Mouse (Mus musculus): ENCODE results near the gene Hcn3. TPM values are rescaled to one million over a fixed set of nuclear protein-coding genes. Genes with fewer than 3 reads are reported as not detected.

The Hcn3 gene
- total RNA-seq, 1 experiment from 2014 or later: not detected

DNA sequence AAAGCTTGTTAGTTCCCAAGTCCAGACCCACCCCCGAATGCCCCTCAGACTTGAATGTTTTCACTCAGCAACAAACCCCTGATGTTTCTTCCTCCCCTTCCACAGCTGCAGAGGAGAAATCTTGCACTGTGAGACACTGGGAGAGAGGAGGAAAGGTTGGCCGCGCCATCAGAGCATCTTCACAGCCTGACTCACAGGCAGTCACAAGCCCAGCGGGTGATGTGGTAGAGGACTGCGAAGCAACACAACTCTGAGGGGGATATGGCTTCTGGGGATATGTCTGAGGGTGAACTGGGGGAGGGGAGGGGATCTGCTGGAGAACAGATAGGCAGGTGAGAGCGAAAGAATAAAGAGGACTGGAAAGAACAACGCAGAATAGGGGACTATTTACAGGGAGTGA, 1.3 kb downstream of the Hcn3 start:
- ATAC-seq (replicated peaks; ENCODE audit: insufficient number of reproducible peaks, low FRiP score, low TSS enrichment, poor library complexity, severe bottlenecking): no peak

DNA sequence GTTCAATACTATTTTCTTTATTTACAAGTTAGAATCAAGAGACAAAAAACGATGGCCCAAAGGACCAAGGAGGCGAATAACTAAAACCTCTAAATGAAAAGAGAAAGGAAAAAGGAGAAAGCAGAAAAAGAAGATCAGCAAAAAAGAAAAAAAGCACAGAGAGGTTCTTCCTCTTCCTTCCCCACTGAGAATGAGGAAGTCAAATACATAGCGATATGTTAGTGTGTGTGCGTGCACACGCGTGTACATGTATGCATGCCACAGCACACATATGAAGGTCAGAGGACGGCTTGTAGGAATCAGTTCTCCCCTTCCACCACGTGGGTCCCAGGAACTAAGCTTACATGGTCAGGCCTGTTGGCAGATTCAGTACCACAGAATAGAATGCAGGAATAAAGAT, 3.0 kb downstream of the Hcn3 start:
- ATAC-seq (replicated peaks; ENCODE audit: insufficient number of reproducible peaks, low FRiP score, low TSS enrichment, poor library complexity, severe bottlenecking): no peak

DNA sequence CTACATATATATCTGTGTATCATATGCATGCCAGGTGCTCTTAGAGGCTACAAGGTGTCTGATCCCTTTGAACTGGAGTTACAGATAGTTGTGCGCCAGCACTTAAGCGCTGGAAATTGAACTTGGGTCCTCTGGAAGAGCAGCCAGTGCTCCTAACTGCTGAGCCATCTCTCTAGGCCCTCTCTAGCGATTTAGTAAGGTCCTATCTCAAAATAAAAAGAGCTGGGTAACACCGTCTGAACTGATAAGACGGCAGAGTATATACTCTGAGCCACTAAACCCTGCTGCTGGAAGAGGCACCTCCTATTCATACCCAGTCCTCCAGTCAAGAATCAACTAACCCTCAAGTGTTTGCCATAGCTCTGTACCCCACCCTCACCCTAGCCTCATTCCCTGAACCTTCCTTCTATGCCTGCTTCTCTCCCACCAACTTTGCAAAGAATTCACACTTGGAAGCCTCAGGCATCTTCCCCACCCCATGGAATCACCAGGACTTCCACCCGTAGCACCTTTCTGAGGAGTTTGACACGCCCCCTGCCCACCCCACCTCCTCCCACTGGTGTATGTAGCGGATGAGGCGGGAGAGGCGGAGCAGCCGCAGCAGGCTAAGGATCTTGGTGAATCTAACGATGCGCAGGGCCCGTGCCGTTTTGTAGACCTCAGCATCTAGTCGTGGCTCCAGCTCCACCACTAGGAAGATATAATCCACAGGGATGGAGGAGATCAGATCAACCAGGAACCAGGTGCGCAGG, 7.7 kb downstream of the Hcn3 start:
- no peak for ATAC-seq (replicated peaks; ENCODE audit: insufficient number of reproducible peaks, low FRiP score, low TSS enrichment, poor library complexity, severe bottlenecking)

DNA sequence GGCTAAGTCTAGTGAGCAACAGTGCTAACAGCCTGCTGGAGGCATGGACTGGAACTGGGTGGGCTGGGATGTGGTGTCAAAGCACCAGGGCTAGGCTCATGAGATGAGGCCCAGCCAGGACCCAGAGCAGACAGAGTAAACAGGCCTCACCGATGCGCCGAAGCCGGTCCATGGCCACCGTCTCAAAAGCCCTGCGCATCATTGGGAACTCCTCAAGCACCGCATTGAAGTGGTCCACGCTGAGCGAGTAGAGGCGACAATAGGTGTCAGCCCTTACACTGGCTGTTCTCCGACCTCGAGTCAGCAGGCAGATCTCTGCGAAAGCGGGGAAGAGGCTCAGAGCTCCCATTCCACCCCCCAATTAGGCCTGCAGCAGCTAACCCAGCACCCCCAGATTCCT, 11.4 kb downstream of the Hcn3 start:
- no peak for ATAC-seq (replicated peaks; ENCODE audit: insufficient number of reproducible peaks, low FRiP score, low TSS enrichment, poor library complexity, severe bottlenecking)

DNA sequence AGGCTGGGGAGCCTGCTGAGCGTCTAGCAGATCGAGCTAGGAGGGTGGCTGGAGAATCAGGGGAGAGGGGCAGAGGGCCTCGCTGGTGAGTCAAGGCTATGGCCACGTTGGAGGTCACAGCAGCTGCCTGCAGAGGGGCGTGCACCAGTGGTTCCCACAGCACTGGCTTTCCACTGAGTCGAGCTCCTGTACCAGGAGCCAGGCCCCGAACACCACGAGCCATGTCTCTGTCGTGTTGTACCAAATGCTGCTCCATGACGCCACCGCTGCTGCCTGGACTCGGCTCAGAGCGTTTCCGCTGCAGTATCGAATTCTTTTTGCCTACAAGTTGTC, 12.1 kb downstream of the Hcn3 start:
- ATAC-seq (replicated peaks; ENCODE audit: insufficient number of reproducible peaks, low FRiP score, low TSS enrichment, poor library complexity, severe bottlenecking): no peak

GRCm38 (mm10) chr3:89147101-89147978, 12.7 kb downstream of the Hcn3 start:
- ATAC-seq (replicated peaks; ENCODE audit: insufficient number of reproducible peaks, low FRiP score, low TSS enrichment, poor library complexity, severe bottlenecking): no peak

GRCm38 (mm10) chr3:89145566-89145965, 14.4 kb downstream of the Hcn3 start:
- ATAC-seq (replicated peaks; ENCODE audit: insufficient number of reproducible peaks, low FRiP score, low TSS enrichment, poor library complexity, severe bottlenecking): no peak

DNA sequence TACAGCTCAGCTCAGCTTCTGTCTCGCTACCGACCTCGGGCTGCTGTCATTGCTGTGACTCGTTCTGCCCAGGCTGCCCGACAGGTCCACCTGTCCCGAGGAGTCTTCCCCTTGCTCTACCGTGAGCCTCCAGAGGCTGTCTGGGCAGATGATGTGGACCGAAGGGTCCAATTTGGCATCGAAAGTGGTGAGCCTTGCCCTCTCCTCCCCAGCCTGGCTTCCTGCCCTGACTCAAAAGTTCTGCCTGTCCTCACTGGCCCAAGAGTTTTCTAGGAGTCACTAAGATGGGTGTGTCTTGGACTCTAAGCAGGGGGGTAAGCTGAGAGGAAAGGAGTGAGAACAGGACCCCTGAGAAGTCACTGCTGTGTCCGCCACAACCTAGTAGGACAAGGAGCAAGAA, 15.2 kb downstream of the Hcn3 start:
- ATAC-seq (replicated peaks; ENCODE audit: insufficient number of reproducible peaks, low FRiP score, low TSS enrichment, poor library complexity, severe bottlenecking): no peak

DNA sequence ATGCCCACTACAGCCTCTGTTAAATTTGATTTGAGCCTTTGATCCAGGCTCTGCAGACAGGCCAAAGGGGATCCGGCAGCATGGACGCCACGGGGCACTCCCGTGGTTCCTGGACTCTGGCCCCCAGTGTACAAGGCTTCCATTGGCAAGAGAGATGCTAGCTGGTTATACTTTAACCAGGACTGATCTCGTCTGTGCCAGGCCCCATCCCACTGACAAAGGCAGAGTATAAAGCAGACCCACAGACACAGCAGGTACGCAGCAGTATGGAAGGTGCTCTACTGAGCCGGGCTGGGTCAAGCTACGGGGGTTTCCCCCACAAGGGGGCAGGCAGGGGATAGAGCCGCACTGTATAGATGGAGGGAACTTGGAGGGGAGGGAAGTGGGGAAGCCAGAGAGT, 23.6 kb downstream of the Hcn3 start:
- no peak for ATAC-seq (replicated peaks; ENCODE audit: insufficient number of reproducible peaks, low FRiP score, low TSS enrichment, poor library complexity, severe bottlenecking)

- ATAC-seq (replicated peaks; ENCODE audit: insufficient number of reproducible peaks, low FRiP score, low TSS enrichment, poor library complexity, severe bottlenecking): no peak
These were observed 24.0 kb downstream of the Hcn3 start, which contains the start of gene Pklr for GRCm38 (mm10) chr3:89135958-89136357. Gene Pklr, plus strand, starts transcription at chr3:89136142.

DNA sequence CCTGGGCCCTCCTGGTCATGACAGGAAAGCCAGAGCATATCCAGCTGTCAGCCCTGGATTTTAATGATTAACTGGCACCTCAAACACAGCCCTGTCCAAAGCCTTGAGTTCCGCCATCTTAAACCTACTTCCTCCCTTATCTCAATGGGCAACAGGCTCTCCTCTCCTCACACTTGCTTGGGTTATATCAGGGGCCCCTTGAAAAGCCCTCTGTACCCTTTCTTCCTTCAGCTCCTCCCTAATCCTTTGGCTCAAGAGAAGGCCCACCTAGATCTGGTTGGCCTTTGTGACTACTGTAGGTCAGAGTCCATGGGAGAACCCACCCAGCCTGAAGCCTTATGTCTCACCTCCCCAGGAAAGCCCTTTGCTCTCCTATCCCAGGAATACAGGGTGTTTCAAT, 26.2 kb downstream of the Hcn3 start:
- no peak for ATAC-seq (replicated peaks; ENCODE audit: insufficient number of reproducible peaks, low FRiP score, low TSS enrichment, poor library complexity, severe bottlenecking)

DNA sequence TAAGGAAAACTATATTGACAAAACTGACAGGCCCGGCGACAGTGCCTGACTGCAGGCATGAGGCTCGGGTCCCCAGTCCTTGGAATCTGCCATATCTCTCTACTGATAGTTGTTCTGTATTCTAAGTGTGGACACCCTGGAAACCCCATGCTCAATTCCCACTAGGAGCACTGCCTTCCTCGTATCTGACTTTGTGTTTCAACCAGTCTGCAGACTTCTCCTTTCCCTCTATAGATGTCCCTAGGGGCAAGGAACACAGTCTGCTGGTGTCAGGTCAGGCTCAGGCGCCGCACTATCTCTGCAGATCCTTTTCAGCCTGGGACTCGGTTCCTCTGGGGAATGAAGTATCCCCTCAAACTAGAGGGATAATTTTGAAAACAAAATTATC, 26.9 kb downstream of the Hcn3 start:
- no peak for ATAC-seq (replicated peaks; ENCODE audit: insufficient number of reproducible peaks, low FRiP score, low TSS enrichment, poor library complexity, severe bottlenecking)

DNA sequence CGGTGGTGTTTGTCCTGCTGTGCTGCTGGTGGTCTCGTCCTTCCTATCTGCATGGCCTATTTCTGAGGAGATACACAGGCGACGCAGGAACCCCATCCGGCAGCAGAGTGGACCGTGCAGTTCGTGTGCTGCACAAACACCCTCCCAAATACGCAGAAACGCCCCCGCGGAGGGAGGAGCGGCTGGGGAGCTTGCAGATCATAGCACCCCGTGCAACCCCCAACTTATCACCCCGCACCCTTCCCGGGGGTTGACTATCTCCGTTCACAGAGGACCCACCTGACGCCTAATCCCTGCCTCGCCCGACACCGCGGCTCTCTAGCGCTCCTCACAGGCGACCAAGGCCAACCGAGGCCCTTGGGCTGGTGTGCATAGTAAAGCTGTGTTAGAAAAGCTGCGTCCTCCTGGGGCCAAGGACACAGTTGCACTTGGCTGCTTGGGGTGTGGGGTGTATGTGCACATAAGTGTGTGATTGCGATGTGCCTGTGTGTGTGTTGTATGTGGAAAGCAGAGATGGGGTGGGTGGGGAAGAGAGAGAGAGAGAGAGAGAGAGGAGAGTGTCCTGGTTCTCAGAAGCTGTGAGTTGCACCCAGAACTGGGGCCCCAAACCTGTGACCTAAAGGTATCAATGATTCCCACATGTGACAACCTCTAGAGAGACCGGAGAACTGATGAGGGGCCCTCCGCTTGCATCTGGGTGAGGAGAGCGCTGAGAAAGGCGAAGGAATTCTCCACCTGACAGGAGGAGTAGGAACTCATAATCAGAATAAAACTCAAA, 27.5 kb downstream of the Hcn3 start:
- ATAC-seq (replicated peaks; ENCODE audit: insufficient number of reproducible peaks, low FRiP score, low TSS enrichment, poor library complexity, severe bottlenecking): no peak

- no peak for ATAC-seq (replicated peaks; ENCODE audit: insufficient number of reproducible peaks, low FRiP score, low TSS enrichment, poor library complexity, severe bottlenecking)
These were observed 28.2 kb downstream of the Hcn3 start for GRCm38 (mm10) chr3:89131816-89132215.

GRCm38 (mm10) chr3:89129908-89130307, 30.1 kb downstream of the Hcn3 start:
- ATAC-seq (replicated peaks; ENCODE audit: insufficient number of reproducible peaks, low FRiP score, low TSS enrichment, poor library complexity, severe bottlenecking): no peak

- no peak for ATAC-seq (replicated peaks; ENCODE audit: insufficient number of reproducible peaks, low FRiP score, low TSS enrichment, poor library complexity, severe bottlenecking)
These were observed 34.0 kb downstream of the Hcn3 start for GRCm38 (mm10) chr3:89125981-89126380.

GRCm38 (mm10) chr3:89124241-89124640, 35.8 kb downstream of the Hcn3 start:
- no peak for ATAC-seq (replicated peaks; ENCODE audit: insufficient number of reproducible peaks, low FRiP score, low TSS enrichment, poor library complexity, severe bottlenecking)

GRCm38 (mm10) chr3:89123313-89123712, 36.7 kb downstream of the Hcn3 start:
- ATAC-seq (replicated peaks; ENCODE audit: insufficient number of reproducible peaks, low FRiP score, low TSS enrichment, poor library complexity, severe bottlenecking): no peak

GRCm38 (mm10) chr3:89115522-89115921, 44.5 kb downstream of the Hcn3 start:
- no peak for ATAC-seq (replicated peaks; ENCODE audit: insufficient number of reproducible peaks, low FRiP score, low TSS enrichment, poor library complexity, severe bottlenecking)
